8 mouse cellular contexts compared by ENCODE assay signal in the genomic region with DNA sequence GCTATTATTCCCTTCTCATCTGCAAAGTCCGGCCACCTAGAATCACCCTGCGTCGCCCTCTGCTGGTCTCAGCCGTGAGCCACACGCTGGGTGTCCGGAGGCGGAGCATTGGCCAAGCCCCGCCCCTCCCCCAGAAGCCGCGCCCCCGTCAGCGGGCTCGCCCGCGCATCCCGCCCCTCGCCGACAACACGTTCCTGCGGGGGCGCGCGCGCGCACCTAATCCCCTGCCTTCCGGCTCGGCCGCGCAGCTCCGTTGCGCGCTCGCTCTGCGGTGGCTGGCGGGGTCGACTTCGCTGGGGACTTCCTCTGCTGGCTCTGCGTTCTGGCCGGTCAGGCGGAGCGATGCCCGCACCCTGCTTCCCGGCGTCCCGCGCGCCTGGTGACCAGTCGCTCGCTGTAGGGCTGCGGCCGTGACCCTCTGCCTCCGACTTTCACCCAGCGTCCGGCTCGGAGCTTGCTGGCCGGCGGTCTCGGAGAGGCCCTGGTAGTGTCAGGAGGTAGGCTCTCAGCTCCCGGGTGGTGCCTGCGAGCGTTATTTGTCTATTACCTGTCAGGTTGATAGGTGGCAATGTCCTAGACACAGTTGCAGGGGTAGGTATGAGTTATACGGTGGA. TPM values are rescaled to one million over a fixed set of nuclear protein-coding genes. Genes with fewer than 3 reads are reported as not detected.
DNase-seq lines count a peak whose midpoint lies in the region; ATAC-seq and TF ChIP-seq lines count a peak whose summit lies in the region.

A gene (plus strand): TSS at position 186 of the 614 bp plus-strand sequence.

- H3K4me2 ChIP-seq in heart, embryonic 13.5 days, result peak within 1 kb of the TSS; percentile 74
- H3K4me2 ChIP-seq in liver, embryonic 12.5 days, result peak within 1 kb of the TSS; percentile 82
- peak within 1 kb of the TSS; percentile 64 for H3K4me2 ChIP-seq in stomach, embryonic 15.5 days

- peak; percentile 94 for TF ChIP-seq POLR2A in brain, embryonic 14.5 days (IDR thresholded peaks at IDR 0.05; ENCODE audit: borderline replicate concordance, extremely low read depth, insufficient read depth, insufficient read length, poor library complexity, severe bottlenecking)

- H3K27ac ChIP-seq in heart, embryonic 13.5 days (replicated peaks), result peak within 1 kb of the TSS; percentile 87
- H3K27ac ChIP-seq in liver, embryonic 12.5 days, result peak within 1 kb of the TSS; percentile 65
- H3K27ac ChIP-seq in stomach, embryonic 15.5 days, result peak within 1 kb of the TSS; percentile 91

- H3K36me3 ChIP-seq in C2C12 (ENCODE audit: control insufficient read depth, insufficient read depth), result no peaks in the 10 kb centered on the region
- no peaks in the 10 kb centered on the region for H3K36me3 ChIP-seq in erythroblast, embryonic 14.5 days (ENCODE audit: control insufficient read depth)
- H3K36me3 ChIP-seq in heart, embryonic 13.5 days, result peaks cover 15% of the 10 kb centered on the region; the same call in 1 of the 2 replicates
- H3K36me3 ChIP-seq in liver, embryonic 12.5 days, result no peaks in the 10 kb centered on the region
- H3K36me3 ChIP-seq in stomach, embryonic 15.5 days, result no peaks in the 10 kb centered on the region

- no peaks in the 10 kb centered on the region for H3K79me2 ChIP-seq in C2C12 (ENCODE audit: control insufficient read depth, insufficient read depth)

- H3K4me3 ChIP-seq in C2C12 (ENCODE audit: insufficient read depth, poor library complexity, severe bottlenecking), result peak within 1 kb of the TSS; percentile 59
- peak within 1 kb of the TSS; percentile 85 for H3K4me3 ChIP-seq in erythroblast, embryonic 14.5 days (replicated peaks)
- peak within 1 kb of the TSS; percentile 86 for H3K4me3 ChIP-seq in heart, embryonic 13.5 days
- peak within 1 kb of the TSS; percentile 79 for H3K4me3 ChIP-seq in liver, embryonic 12.5 days
- H3K4me3 ChIP-seq in stomach, embryonic 15.5 days (replicated peaks), result peak within 1 kb of the TSS; percentile 92

- no peaks in the 10 kb centered on the region for H3K9me3 ChIP-seq in erythroblast, embryonic 14.5 days (ENCODE audit: control insufficient read depth, low read length)
- no peaks in the 10 kb centered on the region for H3K9me3 ChIP-seq in heart, embryonic 13.5 days
- H3K9me3 ChIP-seq in liver, embryonic 12.5 days (replicated peaks), result no peaks in the 10 kb centered on the region
- no peaks in the 10 kb centered on the region for H3K9me3 ChIP-seq in stomach, embryonic 15.5 days

- no peaks in the 10 kb centered on the region for H3K27me3 ChIP-seq in C2C12 (ENCODE audit: control insufficient read depth, insufficient read depth, insufficient read length)
- H3K27me3 ChIP-seq in erythroblast, embryonic 14.5 days (ENCODE audit: control insufficient read depth), result no peaks in the 10 kb centered on the region
- H3K27me3 ChIP-seq in heart, embryonic 13.5 days (replicated peaks), result no peaks in the 10 kb centered on the region
- no peaks in the 10 kb centered on the region for H3K27me3 ChIP-seq in liver, embryonic 12.5 days (replicated peaks)
- no peaks in the 10 kb centered on the region for H3K27me3 ChIP-seq in stomach, embryonic 15.5 days (replicated peaks)

- H3K4me1 ChIP-seq in erythroblast, embryonic 14.5 days (ENCODE audit: control insufficient read depth), result peaks cover 16% of the 10 kb centered on the region
- H3K4me1 ChIP-seq in heart, embryonic 13.5 days, result peaks cover 16% of the 10 kb centered on the region
- H3K4me1 ChIP-seq in liver, embryonic 12.5 days, result peaks cover 10% of the 10 kb centered on the region; the same call in 1 of the 2 replicates
- H3K4me1 ChIP-seq in stomach, embryonic 15.5 days, result no peaks in the 10 kb centered on the region

- no peaks in the 10 kb centered on the region for H3K79me3 ChIP-seq in C2C12 (ENCODE audit: low read depth)

- H3K9ac ChIP-seq in heart, embryonic 13.5 days, result peak within 1 kb of the TSS; percentile 93
- peak within 1 kb of the TSS; percentile 84 for H3K9ac ChIP-seq in liver, embryonic 12.5 days
- peak within 1 kb of the TSS; percentile 81 for H3K9ac ChIP-seq in stomach, embryonic 15.5 days

- peak; percentile 92 for ATAC-seq in heart, embryonic 13.5 days (ENCODE audit: extremely low read depth, insufficient number of reproducible peaks, low FRiP score, low TSS enrichment)
- peak; percentile 95 for ATAC-seq in liver, embryonic 12.5 days
- peak; percentile 97 for ATAC-seq in stomach, embryonic 15.5 days (ENCODE audit: insufficient read depth, low FRiP score, low read depth)

- H3ac ChIP-seq in C2C12 (ENCODE audit: control insufficient read depth, insufficient read length, low read depth), result peak within 1 kb of the TSS; percentile 94

- peak; percentile 84 for TF ChIP-seq CTCF in C2C12 (IDR thresholded peaks at IDR 0.05; ENCODE audit: control insufficient read depth, insufficient read depth, insufficient read length)
- peak; percentile 86 for TF ChIP-seq CTCF in brain, embryonic 14.5 days (IDR thresholded peaks at IDR 0.05; ENCODE audit: borderline replicate concordance, extremely low read depth, insufficient read depth, insufficient read length)

- DNase-seq in brain, embryonic 14.5 days (ENCODE audit: low read depth), result peak; percentile 97
- peak; percentile 97 for DNase-seq in kidney, postnatal 10 days
- DNase-seq in natural killer cell, adult 2 months (ENCODE audit: low spot score in 2 of 2), result peak; percentile 87 to 92

- under 1% methylated on average over 62 of the region's 62 CpGs for WGBS in heart, embryonic 13.5 days
- 1% methylated on average over 62 of the region's 62 CpGs for WGBS in liver, embryonic 12.5 days (ENCODE audit: insufficient replicate concordance)
- WGBS in stomach, embryonic 15.5 days, result under 1% methylated on average over 62 of the region's 62 CpGs

TF ChIP-seq in C2C12, 6 proteins besides CTCF, POLR2A, EP300 and RAD21:
- TF ChIP-seq CEBPB (IDR thresholded peaks at IDR 0.05; ENCODE audit: low read depth), result no peak
- peak; percentile 51 for TF ChIP-seq MAX (IDR thresholded peaks at IDR 0.05)

RNA-seq across cellular contexts. Expression of the gene that starts here (rescaled TPM):
- 2.9 TPM for polyA plus RNA-seq in C2C12 (2012; fragmentation: generic; extraction: Trizol)
- polyA plus RNA-seq in brain, embryonic 14.5 days (2012; rRNA removed), result 2.4 and 4.0 TPM in 2 replicates
- 0.09 and 0.10 TPM in 2 replicates for polyA plus RNA-seq in erythroblast, embryonic 14.5 days (2012)
- 12.2 and 12.5 TPM in 2 replicates for polyA plus RNA-seq in heart, embryonic 13.5 days (2015; fragmentation: Nextera tagmentation; extraction: Ambion mirVana)
- 3.7 and 4.4 TPM in 2 replicates for polyA plus RNA-seq in liver, embryonic 12.5 days (2016; fragmentation: Nextera tagmentation; extraction: Ambion mirVana)
- 12.0 and 12.2 TPM in 2 replicates for polyA plus RNA-seq in stomach, embryonic 15.5 days (2015; fragmentation: Nextera tagmentation; extraction: Ambion mirVana)

Comparison
In these comparisons a context has a peak if more than half of its experiments do, and no peak if none do; other contexts are left out.
1. Peak in every context shown above with its lines: DNase-seq, ATAC-seq, H3K4me3 ChIP-seq and H3K27ac ChIP-seq.